Mouse (Mus musculus) cerebellum, adult (tissue): Measurements from ENCODE around the gene Sel1l3.

Experiments used
- ATAC-seq: cut with Nextera tagmentation; 2 replicates; pipeline ENCODE4 v1.9.2; 2017; ENCODE audit warnings: mild to moderate bottlenecking, moderate library complexity, mixed read lengths; ENCODE audit not compliant: insufficient number of reproducible peaks, low FRiP score, low TSS enrichment

Gene Sel1l3

DNA sequence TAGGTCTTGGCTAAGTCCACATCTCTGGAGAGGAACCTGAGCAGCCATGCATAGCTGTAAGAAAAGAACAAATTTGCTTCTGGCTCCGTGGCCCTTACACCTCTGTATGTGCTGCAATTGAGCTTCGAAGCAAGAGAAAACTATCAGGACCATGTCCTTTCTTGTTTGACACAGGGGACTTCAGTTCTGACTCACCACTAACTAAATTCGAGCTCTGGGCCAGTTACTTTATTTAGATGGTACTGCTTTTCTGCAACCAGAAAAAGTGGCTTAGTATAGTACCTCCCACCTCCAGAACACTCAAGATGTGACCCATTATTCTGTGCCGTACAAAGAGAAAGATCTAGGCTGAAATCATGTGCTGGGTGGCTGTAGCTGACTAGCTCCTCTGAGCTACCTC is 66.3 kb downstream of the Sel1l3 start:
- ATAC-seq = no peak

DNA sequence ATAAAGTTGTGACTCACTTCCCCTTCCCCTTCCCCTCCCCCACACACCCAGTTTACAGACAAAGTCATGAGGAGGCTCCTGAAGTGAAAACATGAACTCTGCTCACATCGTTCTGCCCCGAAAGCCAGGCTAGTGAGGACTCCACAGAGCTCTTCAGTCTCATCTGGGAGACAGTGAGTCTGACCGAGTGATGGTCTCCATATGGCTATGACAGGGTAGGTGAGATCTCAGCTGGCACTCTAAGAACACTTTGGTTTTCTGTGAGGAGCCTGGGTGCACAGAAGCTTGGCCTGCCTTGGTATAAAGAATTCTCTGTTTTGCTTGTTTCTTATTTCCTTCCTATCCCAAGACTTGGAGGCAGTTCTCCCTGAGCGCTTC is 67.1 kb downstream of the Sel1l3 start:
- ATAC-seq = no peak

DNA sequence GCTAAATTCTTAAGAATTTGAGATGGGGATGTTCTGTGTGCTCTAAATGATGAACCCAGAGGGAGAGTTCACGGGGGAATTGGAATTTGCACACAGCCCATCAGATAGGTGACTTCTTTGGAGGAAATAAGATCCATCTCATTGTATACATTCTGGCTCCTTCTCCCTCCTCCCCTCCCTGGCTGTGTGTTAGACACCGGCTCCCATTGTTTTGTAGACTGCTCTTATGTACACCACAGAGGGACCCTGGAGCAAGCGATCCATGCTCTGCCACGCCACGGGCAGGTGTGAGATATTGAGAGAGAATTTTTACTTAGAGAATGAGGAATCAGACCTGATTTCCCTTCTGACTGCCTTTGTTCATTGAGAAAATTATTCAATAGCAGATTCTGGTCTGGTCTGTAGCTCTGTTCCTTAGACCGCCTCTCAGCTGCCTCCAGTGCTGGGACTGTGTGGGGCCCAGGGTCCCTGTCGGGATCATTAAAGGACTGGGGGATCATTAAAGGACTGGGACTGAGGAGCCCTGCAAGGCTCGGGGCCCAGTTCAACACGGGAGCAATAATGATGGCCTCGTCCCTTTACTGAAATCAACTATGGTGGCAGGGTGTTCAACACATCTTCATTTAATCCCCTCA is 67.6 kb downstream of the Sel1l3 start:
- no peak for ATAC-seq

DNA sequence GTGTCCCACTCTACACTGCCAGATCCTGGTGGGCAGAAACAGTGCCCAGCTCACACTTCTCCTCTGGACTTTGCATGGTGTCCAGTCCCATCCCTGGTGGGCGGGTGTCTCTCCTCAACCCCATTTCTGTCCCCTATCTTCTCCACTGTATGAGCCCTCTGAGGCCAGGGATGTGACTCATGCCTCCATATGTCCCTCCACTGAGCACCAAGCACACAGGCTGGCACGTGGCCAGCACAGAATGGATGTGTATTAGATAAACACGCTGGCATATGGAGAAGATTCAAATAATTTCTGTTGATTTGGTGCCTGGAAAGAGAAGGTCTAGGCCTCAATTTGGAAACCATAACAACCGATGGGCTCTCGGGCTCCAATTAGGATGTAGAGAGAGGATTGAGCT is 71.1 kb downstream of the Sel1l3 start:
- peak; percentile 74 for ATAC-seq

DNA sequence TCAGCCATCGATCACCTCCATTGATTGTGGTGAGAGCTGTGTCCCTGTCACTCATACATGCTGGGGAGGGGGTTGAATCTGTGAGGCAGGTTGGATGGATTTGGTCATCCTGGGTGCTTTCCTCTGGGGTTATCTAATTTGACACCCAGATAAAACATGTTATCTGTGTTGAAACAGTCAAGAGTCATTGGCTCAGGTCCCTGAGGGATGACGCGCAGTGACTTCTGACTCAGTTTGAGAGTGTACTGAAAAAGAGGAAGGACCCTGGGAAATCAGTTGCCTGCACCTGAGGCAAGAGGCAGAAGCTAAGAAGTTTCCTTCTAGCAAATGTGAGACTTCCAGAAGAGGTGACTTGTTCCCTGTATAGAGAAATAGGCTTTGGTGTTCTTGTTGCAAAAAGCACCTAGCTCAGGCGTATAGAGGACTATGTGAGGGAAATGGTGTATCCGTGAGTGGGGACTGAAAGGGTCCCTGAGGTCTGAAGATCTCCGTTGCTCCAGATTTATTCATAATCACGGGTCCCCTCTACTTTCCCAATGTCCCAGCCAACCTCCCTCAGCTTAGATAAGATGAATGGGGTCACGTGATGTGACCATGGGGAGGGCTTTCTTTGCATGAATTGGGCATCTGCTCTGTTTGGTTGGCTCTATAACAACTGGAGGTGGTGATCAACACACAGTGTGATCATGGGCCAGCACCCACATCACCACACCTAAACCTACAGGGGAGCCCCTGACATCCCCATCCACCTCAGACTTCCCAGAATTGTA is 73.4 kb downstream of the Sel1l3 start:
- ATAC-seq = no peak

DNA sequence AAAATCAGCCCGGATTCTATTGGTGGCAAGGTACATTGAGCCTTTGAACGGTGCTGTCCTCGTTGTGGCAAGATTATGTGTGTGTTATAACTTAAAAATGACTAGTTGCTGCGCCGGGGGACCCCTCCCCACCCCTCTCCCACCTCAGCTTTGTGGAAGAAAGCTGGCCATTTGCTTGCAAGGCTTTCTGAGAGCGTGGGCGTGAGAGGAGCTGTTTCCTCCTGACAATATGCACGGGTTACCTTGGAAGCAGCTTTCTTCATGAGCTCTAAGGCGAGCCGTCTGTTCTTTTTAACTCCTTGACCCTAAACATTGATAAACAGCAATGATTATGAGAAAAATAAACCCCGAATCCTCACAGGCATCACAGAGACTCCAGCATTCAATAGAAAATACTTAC is 74.2 kb downstream of the Sel1l3 start:
- no peak for ATAC-seq

DNA sequence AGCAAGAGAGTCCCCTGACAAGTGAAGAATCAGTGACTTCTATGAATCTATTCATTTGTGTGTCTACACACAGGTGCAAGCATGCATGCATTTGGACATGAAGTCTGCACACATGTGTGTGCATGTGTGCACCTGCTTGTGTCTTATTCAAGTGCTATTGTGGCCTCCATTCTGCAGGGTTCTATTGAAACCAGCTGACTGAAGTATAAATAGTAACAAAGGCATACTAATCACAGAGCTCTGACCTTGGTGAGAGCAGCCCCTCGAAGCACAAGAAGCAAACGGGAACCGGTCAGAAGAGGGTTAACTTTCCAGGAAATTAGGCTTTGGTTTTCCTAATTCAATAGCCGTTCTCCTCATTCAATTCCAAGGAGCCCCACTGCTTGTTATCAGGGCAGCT is 74.6 kb downstream of the Sel1l3 start:
- ATAC-seq = no peak

DNA sequence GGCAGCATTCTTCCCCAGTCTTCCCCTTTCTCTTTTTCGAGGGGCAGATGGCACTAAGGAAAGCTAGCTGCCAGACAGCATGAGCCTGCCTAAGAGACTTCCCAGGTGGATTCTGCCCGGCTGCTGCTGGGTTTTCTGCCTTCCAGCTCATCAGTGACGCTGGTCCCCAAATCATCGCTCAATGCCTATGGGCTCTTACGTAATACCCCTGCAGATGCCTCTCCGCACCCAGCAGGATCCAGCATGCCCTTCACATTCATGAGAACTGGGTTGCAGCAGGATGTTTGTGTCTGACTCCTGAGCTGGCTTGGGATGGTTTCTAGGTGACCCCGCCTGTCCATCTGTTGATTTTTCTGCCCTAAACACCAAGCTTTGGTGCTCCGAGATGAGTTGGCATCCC is 75.7 kb downstream of the Sel1l3 start:
- peak; percentile 53; the same call in 1 of the 2 replicates for ATAC-seq

DNA sequence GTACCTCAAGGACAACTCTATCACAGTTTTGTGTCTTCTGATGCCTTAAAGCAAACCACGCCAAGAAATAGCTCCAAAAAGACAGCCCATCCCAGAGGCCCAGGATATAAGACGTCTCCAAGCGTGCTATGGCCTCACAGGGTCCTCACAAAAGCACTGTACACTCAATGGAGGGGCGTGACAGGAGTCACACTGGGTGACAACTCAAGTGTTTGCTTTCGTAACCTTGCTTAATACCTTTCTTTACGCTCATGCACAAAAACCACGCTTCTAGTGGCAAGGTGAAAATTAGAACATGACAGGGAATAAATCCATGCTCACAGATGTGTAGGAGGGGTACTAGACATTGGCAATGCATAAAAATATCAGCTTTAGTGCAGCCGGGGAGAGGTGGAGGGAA is 77.7 kb downstream of the Sel1l3 start:
- ATAC-seq = no peak

DNA sequence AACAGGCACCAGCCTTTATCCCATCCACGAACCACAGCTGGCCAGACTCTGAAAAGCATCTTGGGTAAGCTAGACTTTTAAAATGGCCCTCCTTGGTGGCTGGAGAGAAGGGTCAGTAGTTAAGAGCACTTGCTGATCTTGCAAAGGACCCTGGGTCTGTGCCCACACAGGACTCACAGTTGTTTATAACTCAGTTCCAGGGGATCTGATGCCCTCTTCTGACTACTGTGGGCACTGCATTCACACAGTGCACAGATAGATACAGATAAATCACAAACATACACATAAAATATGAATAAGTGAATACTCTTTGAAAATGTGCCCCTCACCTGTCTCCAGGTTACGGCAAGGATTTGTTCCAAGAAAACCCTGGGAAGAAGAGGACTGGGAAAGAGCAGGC is 79.7 kb downstream of the Sel1l3 start:
- ATAC-seq = no peak

DNA sequence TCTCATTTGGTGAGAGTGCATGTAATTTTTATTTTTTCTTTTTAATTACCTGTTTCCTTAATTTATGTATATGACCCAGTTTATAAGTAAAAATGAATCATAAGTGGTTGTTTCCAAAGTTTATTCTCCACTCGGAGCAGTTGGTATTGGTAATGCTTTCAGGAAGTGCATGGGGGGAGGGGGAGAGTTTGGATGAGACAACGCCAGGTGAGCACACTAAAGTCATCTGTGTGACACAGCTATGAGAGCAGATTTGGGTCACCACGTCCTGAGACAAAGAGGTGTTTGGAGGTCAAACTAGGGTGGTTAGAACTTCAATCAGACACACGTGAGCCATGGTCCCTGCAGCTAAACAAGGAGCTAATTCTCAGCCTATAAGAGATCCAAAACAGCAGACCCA is 89.0 kb downstream of the Sel1l3 start:
- no peak for ATAC-seq

DNA sequence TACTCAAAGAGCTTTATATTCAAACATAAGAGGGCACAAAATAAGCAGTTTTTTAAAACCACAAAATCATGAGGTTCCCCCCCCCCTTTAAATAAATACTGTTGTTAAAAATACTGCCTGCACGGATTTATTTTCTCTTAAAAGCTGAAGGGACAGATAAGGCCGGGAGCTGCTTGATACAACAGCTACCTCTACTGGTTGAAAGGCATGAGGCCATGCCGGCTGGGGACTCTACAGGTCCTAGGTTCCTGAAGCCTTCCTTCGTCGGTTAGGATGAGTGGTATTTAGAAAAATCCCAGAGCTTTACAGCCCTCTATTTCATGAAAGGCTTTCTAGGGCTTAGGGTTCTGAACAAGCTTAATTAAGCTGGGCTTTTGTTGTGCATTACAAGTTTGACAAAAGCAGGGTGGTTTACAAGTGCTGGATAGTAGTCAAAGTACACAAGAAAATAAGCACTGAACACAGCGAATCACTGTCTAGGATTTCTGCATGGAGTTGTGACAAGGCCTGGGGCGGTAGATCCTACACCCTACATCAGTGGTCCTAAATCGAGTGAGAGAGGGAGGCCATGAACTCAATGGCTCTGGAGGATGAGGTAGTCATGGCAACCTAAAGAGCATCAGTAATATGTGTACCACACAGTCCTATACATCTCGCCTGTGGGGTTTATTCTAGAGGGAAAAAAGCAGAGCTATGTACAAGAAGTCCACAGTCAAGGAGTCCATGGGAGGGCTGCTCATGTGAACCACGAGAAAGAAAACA is 90.0 kb downstream of the Sel1l3 start:
- peak; percentile 74; the same call in 1 of the 2 replicates for ATAC-seq

DNA sequence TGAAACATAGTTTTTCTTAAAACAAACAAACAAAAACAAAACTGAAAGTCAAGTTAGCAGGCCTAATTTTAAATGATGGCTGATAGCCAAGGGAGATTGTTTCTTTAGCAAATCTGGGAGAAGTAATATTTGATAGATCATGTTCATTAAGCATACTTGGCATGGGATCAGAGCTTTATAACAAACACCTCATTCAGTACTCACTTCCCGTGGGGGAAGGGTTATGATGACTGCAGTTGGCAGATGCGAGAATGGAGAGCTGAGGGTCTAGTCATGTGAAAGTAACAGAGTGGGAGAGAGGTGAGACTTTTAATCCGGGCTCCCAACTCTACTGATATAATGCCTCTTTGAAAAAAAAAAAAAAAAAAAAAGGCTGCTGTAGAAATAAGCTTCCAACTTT is 94.0 kb downstream of the Sel1l3 start:
- no peak for ATAC-seq

DNA sequence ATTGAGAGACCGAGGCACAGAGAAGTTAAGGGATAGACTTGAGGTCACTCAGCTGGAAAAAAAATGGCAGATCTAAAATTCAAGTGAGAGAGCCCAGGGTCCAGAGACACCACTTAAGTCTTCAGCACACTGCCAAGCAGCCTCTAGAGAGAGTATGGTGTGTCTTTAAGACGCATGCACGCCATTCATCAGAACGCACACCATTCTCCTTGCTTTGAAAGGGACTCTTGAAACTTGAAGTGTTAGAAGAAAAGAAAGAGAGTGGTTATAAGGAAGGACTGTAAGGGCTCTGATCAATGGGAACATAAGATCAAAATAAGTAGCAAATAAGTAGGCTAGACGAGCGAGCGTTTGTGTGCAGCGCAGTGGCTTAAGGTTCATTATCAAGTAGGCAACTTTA is 95.5 kb downstream of the Sel1l3 start:
- ATAC-seq = no peak

DNA sequence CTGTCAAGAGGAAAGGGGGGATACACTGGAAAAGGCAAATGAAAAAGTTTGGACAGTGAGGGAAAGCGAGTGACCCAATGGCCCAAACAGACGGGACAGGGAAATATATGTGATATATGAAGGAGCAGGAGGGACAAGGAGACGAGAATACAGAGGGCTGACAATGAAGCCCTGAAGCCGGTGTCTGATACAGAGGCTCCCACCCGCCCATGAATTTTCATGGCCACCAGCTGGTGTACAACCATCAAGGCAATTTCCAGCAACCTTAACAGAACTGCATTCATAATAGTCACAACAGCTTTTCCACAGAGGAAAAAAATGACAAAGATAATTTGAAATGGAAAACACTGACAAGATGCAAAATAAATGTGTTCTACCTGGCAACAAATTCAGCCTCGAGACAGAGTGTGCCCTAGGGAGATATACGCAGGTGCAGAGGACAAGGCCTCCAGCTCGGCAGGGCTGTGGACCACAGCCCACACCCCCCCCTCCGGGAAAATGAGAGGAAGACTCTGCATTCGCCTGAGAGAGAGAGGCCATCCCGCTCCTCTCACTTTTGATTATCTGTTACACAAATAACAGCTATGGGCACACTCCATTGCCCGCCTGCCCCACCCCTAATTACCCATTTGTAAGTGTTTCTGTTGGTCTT is 99.0 kb downstream of the Sel1l3 start:
- ATAC-seq = no peak

DNA sequence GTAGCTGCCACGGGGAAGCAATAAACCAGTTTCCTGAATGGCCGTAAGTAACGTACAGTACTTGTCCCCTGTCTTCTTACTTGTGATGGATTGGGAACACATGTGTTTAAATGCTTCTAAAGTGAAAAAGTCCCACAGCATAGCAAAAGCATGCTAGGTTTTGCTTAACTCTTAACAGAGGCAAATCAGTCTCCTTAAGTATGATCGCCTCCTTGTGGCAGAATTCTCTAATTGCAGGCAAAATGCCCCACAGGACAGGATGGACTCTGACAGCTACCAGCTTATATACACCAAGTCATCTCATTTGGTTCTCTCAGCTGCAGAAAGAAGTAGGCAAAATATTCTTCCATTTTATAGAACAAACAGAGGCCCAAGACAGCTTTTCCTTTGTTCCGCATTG is 100.8 kb downstream of the Sel1l3 start:
- ATAC-seq = no peak

DNA sequence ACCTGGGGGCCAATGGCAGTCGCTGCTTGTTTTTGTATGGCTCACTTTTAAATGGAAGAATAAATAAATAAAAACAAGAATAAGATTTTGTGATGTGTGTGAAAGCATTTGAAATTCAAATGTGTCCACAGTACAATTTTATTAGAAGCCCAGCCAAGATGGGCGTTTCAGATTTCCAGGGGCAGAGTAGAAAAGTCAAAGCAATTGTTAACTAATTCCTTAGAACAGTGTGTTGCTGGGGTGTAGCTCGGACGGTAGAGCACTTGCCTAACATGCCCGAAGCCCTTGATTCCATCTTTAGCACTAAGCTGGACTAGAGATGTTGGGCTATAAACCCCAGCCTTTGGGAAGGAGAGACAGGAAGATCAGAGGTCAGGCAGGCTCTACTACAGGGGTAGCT is 102.7 kb downstream of the Sel1l3 start:
- no peak for ATAC-seq

DNA sequence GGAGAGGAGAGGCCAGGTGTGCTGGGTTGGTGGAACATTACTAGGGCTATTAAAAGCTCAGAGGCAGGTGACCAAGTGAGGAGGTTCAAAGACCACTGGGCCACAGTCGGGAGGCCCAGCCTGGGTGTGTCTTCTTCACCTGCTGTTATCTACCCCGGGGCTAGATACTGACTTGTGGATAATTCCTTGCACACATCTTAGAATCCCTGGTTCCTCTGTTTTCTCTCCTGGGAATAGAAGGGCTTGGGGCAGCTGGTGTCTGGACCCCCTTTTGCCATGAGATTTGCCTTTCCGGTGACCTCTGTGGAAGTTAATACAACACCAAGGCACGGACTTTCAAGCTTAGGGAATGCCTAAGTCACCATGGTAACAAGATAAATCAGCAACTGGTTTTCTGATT is 103.5 kb downstream of the Sel1l3 start:
- ATAC-seq = no peak

DNA sequence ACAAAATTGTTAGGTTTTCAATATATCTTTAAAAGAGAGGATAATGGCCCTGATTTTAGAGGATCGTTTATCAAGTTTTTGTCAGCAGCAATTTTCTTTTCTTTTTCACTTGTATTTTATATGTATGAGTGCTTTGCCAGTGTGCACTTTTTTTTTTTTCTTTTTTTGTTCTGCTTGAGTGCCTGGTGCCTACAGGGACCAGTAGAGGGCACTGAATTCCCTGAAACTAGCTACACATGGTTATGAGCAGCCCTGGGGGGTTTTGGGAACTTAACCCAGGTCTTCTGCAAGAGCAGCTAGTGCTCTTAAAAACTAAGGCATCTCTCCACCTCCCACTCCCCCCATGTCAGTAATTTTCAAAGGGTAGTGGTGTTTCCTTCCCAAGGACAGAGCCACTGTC is 105.1 kb downstream of the Sel1l3 start:
- no peak for ATAC-seq

DNA sequence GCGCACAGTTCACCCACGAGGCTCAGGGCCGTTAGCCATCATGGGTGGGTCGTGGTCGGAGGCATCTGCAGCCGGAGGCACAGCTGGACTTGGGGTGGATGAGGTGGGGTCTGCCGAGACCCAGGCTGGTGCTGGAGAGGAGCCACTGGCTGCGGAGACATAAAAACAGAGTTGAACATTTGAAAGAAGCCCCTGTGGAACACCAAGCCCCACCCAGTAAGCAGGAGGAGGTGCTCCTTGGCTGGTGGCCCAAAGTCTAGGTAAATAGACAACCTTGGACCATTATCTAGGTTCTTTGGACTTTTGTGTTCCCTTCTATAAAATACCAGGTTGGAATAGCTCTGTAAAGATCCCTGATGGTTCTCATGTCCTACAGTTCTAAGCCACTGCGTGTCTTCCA is 105.7 kb downstream of the Sel1l3 start:
- no peak for ATAC-seq

DNA sequence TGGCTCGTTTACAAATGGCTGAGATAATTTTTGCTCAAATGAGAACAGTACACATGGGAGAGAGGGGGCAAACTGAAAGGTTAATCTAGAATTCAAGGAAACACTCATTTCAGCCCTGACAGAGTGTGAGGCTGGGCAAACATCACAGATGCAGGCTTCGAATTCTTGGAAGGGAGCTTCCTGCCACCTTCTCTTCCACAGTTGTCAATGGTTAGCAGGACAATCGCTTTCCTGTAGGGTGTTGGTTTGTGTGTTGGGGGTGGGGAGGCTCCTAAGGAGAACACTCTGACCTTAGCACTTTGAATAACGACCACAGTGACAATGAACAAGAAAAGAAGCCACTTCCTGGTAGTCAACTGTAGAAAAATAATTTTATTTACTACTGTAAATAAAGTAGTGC is 107.0 kb downstream of the Sel1l3 start:
- no peak for ATAC-seq
